Mouse (Mus musculus): ENCODE results near the gene Igbp1b. TPM values are rescaled to one million over a fixed set of nuclear protein-coding genes. Genes with fewer than 3 reads are reported as not detected.

The Igbp1b gene
- polyA plus RNA-seq (2014; fragmentation: Illumina TruSeq; extraction: RNeasy Lipid Tissue Mini Kit (QIAGEN cat#74804); ENCODE audit: low read depth, low replicate concordance) = not detected

GRCm38 (mm10) chr6:138658516-138658915 lies at the start of gene Igbp1b:
Gene Igbp1b (minus strand): TSS chr6:138658544.

Other genes starting within 250 kb of the Igbp1b start
- gene Lmo3, start 76.6 kb downstream of the Igbp1b start, polyA plus RNA-seq (2014; fragmentation: Illumina TruSeq; extraction: RNeasy Lipid Tissue Mini Kit (QIAGEN cat#74804); ENCODE audit: low read depth, low replicate concordance) = 1.6 TPM

Data from sigmoid colon, adult 10 weeks (tissue).